Mouse (Mus musculus) small intestine, adult 2 months (tissue): ENCODE results near the gene Gm3402.
"Not testable (repeated sequence)": the region's sequence is repeated elsewhere in the genome, so short reads cannot be mapped to it uniquely, and the experiment has no call there.

ENCODE experiments used
- CTCF ChIP-seq: fragments of 200-500 bp; IDR thresholded peaks from 2 replicates; pipeline ENCODE4 v1.5.1; 2012; ENCODE audit warnings: low read depth, mild to moderate bottlenecking, control low read depth, inconsistent platforms, low read length, moderate library complexity, mixed read lengths; ENCODE audit not compliant: insufficient replicate concordance, insufficient read length; ENCODE audit errors: extremely low read depth
- POLR2A ChIP-seq: fragments of 200-500 bp; IDR thresholded peaks from 2 replicates; pipeline ENCODE4 v1.6.1; 2012; ENCODE audit warnings: low read depth, mild to moderate bottlenecking, control low read depth, inconsistent platforms, low read length, moderate library complexity

- TF ChIP-seq CTCF, POLR2A: not testable (repeated sequence)
Observed at GRCm38 (mm10) chr5:146481665-146482064, 32.3 kb upstream of the Gm3402 start, which contains the start of gene Gm6408.
